Mouse (Mus musculus): ENCODE measurements around the gene Zswim8.
A peak's percentile ranks its signal among the peaks of the same experiment; 100 is the strongest.

Gene Zswim8

GRCm38 (mm10) chr14:20733041-20733951 lies 25.9 kb downstream of the Zswim8 start:
- peak; percentile 28 for DNase-seq

GRCm38 (mm10) chr14:20733952-20734774 lies 26.8 kb downstream of the Zswim8 start, which contains the start of gene Ndst2:
Ndst2 (minus strand) TSS chr14:20734562.
- peak; percentile 93 for DNase-seq

GRCm38 (mm10) chr14:20735052-20735451 lies 27.7 kb downstream of the Zswim8 start:
- no peak for DNase-seq

GRCm38 (mm10) chr14:20735892-20736390 lies 28.6 kb downstream of the Zswim8 start:
- no peak for DNase-seq

GRCm38 (mm10) chr14:20737306-20737705 lies 30.0 kb downstream of the Zswim8 start:
- DNase-seq: peak; percentile 67

GRCm38 (mm10) chr14:20738511-20738910 lies 31.2 kb downstream of the Zswim8 start:
- DNase-seq: no peak

GRCm38 (mm10) chr14:20741301-20741700 lies 33.9 kb downstream of the Zswim8 start:
- no peak for DNase-seq

- DNase-seq: peak; percentile 59
Measured at GRCm38 (mm10) chr14:20743614-20744013, 36.3 kb downstream of the Zswim8 start.

- DNase-seq: no peak
Measured at GRCm38 (mm10) chr14:20746935-20747334, 39.6 kb downstream of the Zswim8 start.

GRCm38 (mm10) chr14:20748388-20748787 lies 41.0 kb downstream of the Zswim8 start:
- DNase-seq: no peak

- no peak for DNase-seq
Measured at GRCm38 (mm10) chr14:20749494-20750051, 42.2 kb downstream of the Zswim8 start.

- no peak for DNase-seq
Measured at GRCm38 (mm10) chr14:20750503-20750902, 43.2 kb downstream of the Zswim8 start.

GRCm38 (mm10) chr14:20753792-20754191 lies 46.4 kb downstream of the Zswim8 start:
- DNase-seq: no peak

- no peak for DNase-seq
Measured at GRCm38 (mm10) chr14:20757370-20757907, 50.1 kb downstream of the Zswim8 start.

- DNase-seq: no peak
Measured at GRCm38 (mm10) chr14:20758768-20759435, 51.5 kb downstream of the Zswim8 start.

- DNase-seq: no peak
Measured at GRCm38 (mm10) chr14:20764942-20765341, 57.6 kb downstream of the Zswim8 start.

- DNase-seq: peak; percentile 90
Measured at GRCm38 (mm10) chr14:20765642-20766258, 58.4 kb downstream of the Zswim8 start.

GRCm38 (mm10) chr14:20767936-20768335 lies 60.6 kb downstream of the Zswim8 start:
- DNase-seq: no peak

GRCm38 (mm10) chr14:20768581-20768980 lies 61.2 kb downstream of the Zswim8 start:
- no peak for DNase-seq

- DNase-seq: no peak
Measured at GRCm38 (mm10) chr14:20771941-20772340, 64.6 kb downstream of the Zswim8 start.

- DNase-seq: no peak
Measured at GRCm38 (mm10) chr14:20772808-20773207, 65.5 kb downstream of the Zswim8 start.
